Mouse (Mus musculus) megakaryocyte, embryonic 14.5 days (primary cell): ENCODE measurements around the gene Col23a1. TPM values are rescaled to one million over a fixed set of nuclear protein-coding genes. Genes with fewer than 3 reads are reported as not detected.

ENCODE experiments used
- H3K27me3 ChIP-seq: replicated peaks from 2 replicates; pipeline ENCODE3; 2012; ENCODE audit warnings: inconsistent platforms
- H3K36me3 ChIP-seq: replicated peaks from 2 replicates; pipeline ENCODE3; 2012; ENCODE audit warnings: low read length, inconsistent platforms, mixed read lengths
- H3K4me1 ChIP-seq: 2 replicates; pipeline ENCODE4 v1.6.1; 2012; ENCODE audit warnings: inconsistent platforms
- H3K4me3 ChIP-seq: replicated peaks from 2 replicates; pipeline ENCODE3; 2012; ENCODE audit warnings: moderate library complexity, mild to moderate bottlenecking, inconsistent platforms
- H3K9me3 ChIP-seq: 2 replicates; pipeline ENCODE4 v1.6.1; 2012; ENCODE audit warnings: inconsistent platforms
- FLI1 ChIP-seq: IDR thresholded peaks from 2 replicates; pipeline ENCODE4 v1.6.1; 2012; ENCODE audit warnings: low read length, inconsistent platforms, mixed read lengths
- GATA1 ChIP-seq: IDR thresholded peaks from 3 replicates; pipeline ENCODE4 v1.6.1; 2012; ENCODE audit warnings: mixed read lengths, low read length, inconsistent platforms, borderline replicate concordance
- polyA plus RNA-seq: library from polyadenylated mRNA; stranded (reverse); fragments of >175 nt; gene quantifications from 2 replicates; pipeline ENCODE4 v1.2.3, GENCODE M21; 2012; ENCODE audit warnings: low replicate concordance; ENCODE audit not compliant: insufficient read depth

The Col23a1 gene
- polyA plus RNA-seq, 1 experiment: 0.21 TPM

- peak overlapping the region; percentile 91 for H3K4me3 ChIP-seq
- peaks cover 4% of the 10 kb centered on the region for H3K36me3 ChIP-seq
- H3K9me3 ChIP-seq: peaks cover 18% of the 10 kb centered on the region
- TF ChIP-seq GATA1 (no peak), FLI1 (no peak)
- peaks cover 35% of the 10 kb centered on the region for H3K4me1 ChIP-seq
- H3K27me3 ChIP-seq: peaks cover 47% of the 10 kb centered on the region
Measured at GRCm38 (mm10) chr11:51290066-51290955, 591 bp downstream of the Col23a1 start.

- Histone ChIP-seq H3K4me1 (peaks cover 12% of the 10 kb centered on the region), H3K27me3 (peaks cover 63% of the 10 kb centered on the region), H3K36me3 (no peaks in the 10 kb centered on the region), H3K9me3 (peaks cover 30% of the 10 kb centered on the region), H3K4me3 (no peak overlapping the region)
- TF ChIP-seq GATA1 (no peak), FLI1 (no peak)
Measured at GRCm38 (mm10) chr11:51293956-51294530, 4.3 kb downstream of the Col23a1 start.

- Histone ChIP-seq H3K4me3 (no peak overlapping the region), H3K27me3 (peaks cover 55% of the 10 kb centered on the region), H3K4me1 (peaks cover under 1% of the 10 kb centered on the region), H3K36me3 (no peaks in the 10 kb centered on the region), H3K9me3 (peaks cover 30% of the 10 kb centered on the region)
- TF ChIP-seq GATA1 (no peak), FLI1 (no peak)
Measured at GRCm38 (mm10) chr11:51295742-51296141, 6.0 kb downstream of the Col23a1 start.

GRCm38 (mm10) chr11:51298691-51299090 is 9.0 kb downstream of the Col23a1 start:
- Histone ChIP-seq H3K4me3 (no peak overlapping the region), H3K4me1 (no peaks in the 10 kb centered on the region), H3K9me3 (peaks cover 21% of the 10 kb centered on the region), H3K36me3 (no peaks in the 10 kb centered on the region), H3K27me3 (peaks cover 34% of the 10 kb centered on the region)
- TF ChIP-seq FLI1 (no peak), GATA1 (no peak)

- Histone ChIP-seq H3K36me3 (no peaks in the 10 kb centered on the region), H3K4me3 (no peak overlapping the region), H3K9me3 (no peaks in the 10 kb centered on the region), H3K27me3 (peaks cover 22% of the 10 kb centered on the region), H3K4me1 (no peaks in the 10 kb centered on the region)
- no peak for TF ChIP-seq FLI1
- TF ChIP-seq GATA1: no peak
Measured at GRCm38 (mm10) chr11:51302396-51302795, 12.7 kb downstream of the Col23a1 start.

- peaks cover 16% of the 10 kb centered on the region for H3K27me3 ChIP-seq
- H3K9me3 ChIP-seq: no peaks in the 10 kb centered on the region
- TF ChIP-seq GATA1: no peak
- H3K4me3 ChIP-seq: no peak overlapping the region
- peaks cover 5% of the 10 kb centered on the region for H3K4me1 ChIP-seq
- H3K36me3 ChIP-seq: no peaks in the 10 kb centered on the region
Measured at GRCm38 (mm10) chr11:51303981-51304553, 14.3 kb downstream of the Col23a1 start.

GRCm38 (mm10) chr11:51308306-51308705 is 18.6 kb downstream of the Col23a1 start:
- TF ChIP-seq FLI1: no peak
- no peak for TF ChIP-seq GATA1
- Histone ChIP-seq H3K4me1 (peaks cover 5% of the 10 kb centered on the region), H3K9me3 (no peaks in the 10 kb centered on the region), H3K4me3 (no peak overlapping the region), H3K36me3 (no peaks in the 10 kb centered on the region), H3K27me3 (peaks cover 12% of the 10 kb centered on the region)

- TF ChIP-seq GATA1 (no peak), FLI1 (no peak)
- no peaks in the 10 kb centered on the region for H3K9me3 ChIP-seq
- H3K4me3 ChIP-seq: no peak overlapping the region
- no peaks in the 10 kb centered on the region for H3K36me3 ChIP-seq
- peaks cover 5% of the 10 kb centered on the region for H3K4me1 ChIP-seq
- peaks cover 5% of the 10 kb centered on the region for H3K27me3 ChIP-seq
Measured at GRCm38 (mm10) chr11:51311846-51312245, 22.1 kb downstream of the Col23a1 start.

GRCm38 (mm10) chr11:51315991-51316810 is 26.5 kb downstream of the Col23a1 start:
- Histone ChIP-seq H3K27me3 (peaks cover 5% of the 10 kb centered on the region), H3K36me3 (no peaks in the 10 kb centered on the region), H3K9me3 (peaks cover 8% of the 10 kb centered on the region; the same call in 1 of the 2 replicates), H3K4me3 (no peak overlapping the region), H3K4me1 (no peaks in the 10 kb centered on the region)
- TF ChIP-seq FLI1: no peak
- no peak for TF ChIP-seq GATA1
